Mouse (Mus musculus): ENCODE data around the gene Wasf3. TPM values are rescaled to one million over a fixed set of nuclear protein-coding genes. Genes with fewer than 3 reads are reported as not detected.
A peak's percentile ranks its signal among the peaks of the same experiment; 100 is the strongest.

Wasf3 gene
- polyA plus RNA-seq, 1 experiment from 2014 or later, result 12.1 TPM

- H3K36me3 ChIP-seq, result no peaks in the 10 kb centered on the region
- no peaks in the 10 kb centered on the region for H3K27me3 ChIP-seq
- H3K27ac ChIP-seq, result no peak overlapping the region
- H3K4me3 ChIP-seq (replicated peaks), result no peak overlapping the region
- no peak overlapping the region for H3K4me2 ChIP-seq (replicated peaks)
- no peak overlapping the region for H3K9ac ChIP-seq (replicated peaks)
- peaks cover 5% of the 10 kb centered on the region; the same call in 1 of the 2 replicates for H3K4me1 ChIP-seq (replicated peaks)
- H3K9me3 ChIP-seq, result no peaks in the 10 kb centered on the region; the same call in 1 of the 2 replicates
- no peak for ATAC-seq
- 67% methylated on average over 11 of the region's 11 CpGs for WGBS
These were observed 17.5 kb downstream of the Wasf3 start for GRCm38 (mm10) chr5:146402311-146402710.

DNA sequence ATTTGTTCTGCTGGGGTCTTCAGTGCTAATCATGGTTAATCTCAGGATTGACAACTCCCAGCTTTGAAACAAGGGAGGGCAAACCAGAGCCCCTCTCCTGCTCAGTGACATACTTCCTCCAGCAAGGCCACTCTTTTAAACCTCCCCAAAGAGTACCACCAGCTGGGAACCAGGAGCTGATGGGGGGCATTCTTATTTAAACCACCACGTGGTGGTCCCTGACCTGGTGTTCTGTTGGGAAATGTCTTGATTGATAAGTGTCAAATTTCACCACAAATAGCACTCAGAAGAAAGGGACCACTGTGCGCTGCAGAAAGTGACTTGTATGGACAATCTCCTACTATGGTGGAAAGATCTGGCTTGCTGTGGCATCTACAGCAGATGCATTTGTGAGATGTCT is 19.1 kb downstream of the Wasf3 start:
- Histone ChIP-seq H3K27me3 (no peaks in the 10 kb centered on the region), H3K9ac (replicated peaks) (no peak overlapping the region), H3K4me2 (replicated peaks) (no peak overlapping the region), H3K27ac (no peak overlapping the region), H3K4me3 (replicated peaks) (no peak overlapping the region), H3K36me3 (no peaks in the 10 kb centered on the region), H3K9me3 (no peaks in the 10 kb centered on the region; the same call in 1 of the 2 replicates), H3K4me1 (replicated peaks) (peaks cover 11% of the 10 kb centered on the region; the same call in 1 of the 2 replicates)
- 48% methylated on average over 2 of the region's 2 CpGs for WGBS
- no peak for ATAC-seq

DNA sequence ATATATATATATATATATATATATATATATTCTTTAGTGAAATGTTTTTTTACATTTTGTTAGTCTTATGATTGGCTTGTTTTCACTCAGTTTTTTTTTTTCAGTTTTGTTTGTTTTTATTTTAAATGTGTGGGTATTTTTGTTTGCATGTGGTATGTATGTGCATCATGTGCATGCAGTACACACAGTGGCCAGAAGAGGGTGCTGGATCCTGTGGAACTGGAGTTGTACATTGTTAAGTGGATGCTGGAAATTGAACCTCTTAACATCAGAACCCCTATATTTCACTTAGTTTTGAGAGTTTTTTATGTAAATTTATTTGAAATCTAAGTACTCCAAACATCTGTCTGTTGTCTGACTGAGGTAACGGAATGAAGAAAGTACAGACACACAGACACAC is 21.3 kb downstream of the Wasf3 start:
- Histone ChIP-seq H3K9ac (replicated peaks) (no peak overlapping the region), H3K27me3 (no peaks in the 10 kb centered on the region), H3K4me1 (replicated peaks) (peaks cover 22% of the 10 kb centered on the region), H3K9me3 (no peaks in the 10 kb centered on the region), H3K4me2 (replicated peaks) (no peak overlapping the region), H3K36me3 (no peaks in the 10 kb centered on the region), H3K4me3 (replicated peaks) (no peak overlapping the region), H3K27ac (no peak overlapping the region)
- WGBS, result 94% methylated on average over 1 of the region's 1 CpGs
- no peak for ATAC-seq

- no peaks in the 10 kb centered on the region for H3K36me3 ChIP-seq
- no peaks in the 10 kb centered on the region for H3K27me3 ChIP-seq
- H3K4me3 ChIP-seq (replicated peaks), result no peak overlapping the region
- 46% methylated on average over 3 of the region's 3 CpGs for WGBS
- no peak overlapping the region for H3K4me2 ChIP-seq (replicated peaks)
- H3K4me1 ChIP-seq (replicated peaks), result peaks cover 23% of the 10 kb centered on the region
- H3K9ac ChIP-seq (replicated peaks), result no peak overlapping the region
- no peaks in the 10 kb centered on the region for H3K9me3 ChIP-seq
- H3K27ac ChIP-seq, result no peak overlapping the region
- no peak for ATAC-seq
These were observed 23.0 kb downstream of the Wasf3 start for GRCm38 (mm10) chr5:146407791-146408190.

- no peak overlapping the region for H3K4me3 ChIP-seq (replicated peaks)
- H3K4me2 ChIP-seq (replicated peaks), result no peak overlapping the region
- WGBS, result 72% methylated on average over 8 of the region's 8 CpGs
- peaks cover 28% of the 10 kb centered on the region for H3K4me1 ChIP-seq (replicated peaks)
- H3K9me3 ChIP-seq, result no peaks in the 10 kb centered on the region
- no peak for ATAC-seq
- no peak overlapping the region for H3K27ac ChIP-seq
- H3K27me3 ChIP-seq, result no peaks in the 10 kb centered on the region
- H3K9ac ChIP-seq (replicated peaks), result no peak overlapping the region
- H3K36me3 ChIP-seq, result no peaks in the 10 kb centered on the region
These were observed 23.8 kb downstream of the Wasf3 start for GRCm38 (mm10) chr5:146408604-146409003.

- H3K4me2 ChIP-seq (replicated peaks), result no peak overlapping the region
- no peak for ATAC-seq
- peaks cover 36% of the 10 kb centered on the region for H3K4me1 ChIP-seq (replicated peaks)
- H3K4me3 ChIP-seq (replicated peaks), result no peak overlapping the region
- H3K9ac ChIP-seq (replicated peaks), result no peak overlapping the region
- H3K27ac ChIP-seq, result no peak overlapping the region
- H3K36me3 ChIP-seq, result no peaks in the 10 kb centered on the region
- no peaks in the 10 kb centered on the region for H3K27me3 ChIP-seq
- no peaks in the 10 kb centered on the region for H3K9me3 ChIP-seq
- 65% methylated on average over 4 of the region's 4 CpGs for WGBS
These were observed 26.0 kb downstream of the Wasf3 start for GRCm38 (mm10) chr5:146410821-146411220.

- H3K9me3 ChIP-seq, result no peaks in the 10 kb centered on the region
- no peaks in the 10 kb centered on the region for H3K36me3 ChIP-seq
- H3K27ac ChIP-seq, result 0 out of 2 replicates have a peak overlapping the region, but pooled peaks have one; percentile 4
- H3K4me3 ChIP-seq (replicated peaks), result no peak overlapping the region
- 56% methylated on average over 15 of the region's 15 CpGs for WGBS
- H3K4me2 ChIP-seq (replicated peaks), result no peak overlapping the region
- H3K9ac ChIP-seq (replicated peaks), result no peak overlapping the region
- 0 out of 2 replicates have a peak, but pooled peaks have one; percentile 30 for ATAC-seq
- peaks cover 44% of the 10 kb centered on the region for H3K4me1 ChIP-seq (replicated peaks)
- H3K27me3 ChIP-seq, result no peaks in the 10 kb centered on the region
These were observed 28.1 kb downstream of the Wasf3 start for GRCm38 (mm10) chr5:146412743-146413430.

DNA sequence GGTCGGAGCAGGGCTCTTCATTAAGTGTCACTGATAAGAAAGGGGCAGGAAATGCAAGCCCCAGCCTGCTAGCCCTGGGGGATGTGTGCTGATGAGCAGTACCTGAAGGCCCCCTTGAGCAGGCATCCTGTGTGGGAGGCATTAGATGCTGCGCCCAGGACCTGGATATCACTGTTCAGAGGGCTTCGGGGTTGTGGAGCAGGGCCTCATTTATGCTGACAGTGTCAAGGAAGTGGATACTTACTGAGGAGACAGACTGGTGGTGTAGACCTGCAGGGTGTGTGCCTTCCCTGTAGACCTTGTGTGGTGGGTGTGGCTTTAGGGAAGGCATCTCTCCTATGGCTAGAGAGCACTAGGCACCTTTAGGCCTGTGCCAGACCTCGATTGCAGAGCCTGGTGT is 29.8 kb downstream of the Wasf3 start:
- peaks cover 39% of the 10 kb centered on the region for H3K4me1 ChIP-seq (replicated peaks)

DNA sequence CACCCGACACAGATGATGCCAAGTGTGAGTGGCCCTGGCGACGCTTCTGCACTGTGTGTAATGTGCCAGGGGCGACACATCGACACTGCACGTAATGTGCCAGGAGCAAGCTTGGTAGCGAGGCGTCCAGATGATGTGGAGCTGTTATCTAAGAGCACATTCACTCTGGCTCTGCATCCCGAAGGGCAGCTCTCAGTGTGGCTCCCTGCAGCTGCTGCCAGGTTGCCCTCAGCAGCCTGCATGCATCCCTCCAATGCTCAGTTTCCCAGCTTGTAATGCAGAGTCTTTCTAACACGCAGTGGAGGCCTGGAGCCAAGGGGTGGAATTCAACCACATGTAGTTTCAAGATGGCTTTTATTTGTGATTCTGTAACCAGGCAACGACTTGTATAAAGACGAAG is 30.4 kb downstream of the Wasf3 start:
- no peak overlapping the region for H3K4me2 ChIP-seq (replicated peaks)
- no peak for ATAC-seq
- peaks cover 37% of the 10 kb centered on the region for H3K4me1 ChIP-seq (replicated peaks)
- no peaks in the 10 kb centered on the region for H3K27me3 ChIP-seq
- H3K27ac ChIP-seq, result no peak overlapping the region
- no peaks in the 10 kb centered on the region for H3K9me3 ChIP-seq
- no peaks in the 10 kb centered on the region for H3K36me3 ChIP-seq
- no peak overlapping the region for H3K4me3 ChIP-seq (replicated peaks)
- WGBS, result 89% methylated on average over 12 of the region's 12 CpGs
- H3K9ac ChIP-seq (replicated peaks), result no peak overlapping the region

More for the DNA sequence above, 29.8 kb downstream of the Wasf3 start:
- 89% methylated on average over 4 of the region's 4 CpGs for WGBS
- H3K27ac ChIP-seq, result no peak overlapping the region
- no peak overlapping the region for H3K4me2 ChIP-seq (replicated peaks)
- no peaks in the 10 kb centered on the region for H3K36me3 ChIP-seq
- no peaks in the 10 kb centered on the region for H3K27me3 ChIP-seq
- H3K4me3 ChIP-seq (replicated peaks), result no peak overlapping the region
- no peak overlapping the region for H3K9ac ChIP-seq (replicated peaks)
- no peaks in the 10 kb centered on the region for H3K9me3 ChIP-seq
- no peak for ATAC-seq

GRCm38 (mm10) chr5:146416331-146417110 is 31.7 kb downstream of the Wasf3 start:
- Histone ChIP-seq H3K9me3 (no peaks in the 10 kb centered on the region), H3K4me3 (replicated peaks) (no peak overlapping the region), H3K4me2 (replicated peaks) (no peak overlapping the region), H3K9ac (replicated peaks) (no peak overlapping the region), H3K27ac (no peak overlapping the region), H3K4me1 (replicated peaks) (peaks cover 28% of the 10 kb centered on the region), H3K27me3 (no peaks in the 10 kb centered on the region), H3K36me3 (no peaks in the 10 kb centered on the region)
- ATAC-seq, result no peak
- WGBS, result 69% methylated on average over 20 of the region's 20 CpGs

DNA sequence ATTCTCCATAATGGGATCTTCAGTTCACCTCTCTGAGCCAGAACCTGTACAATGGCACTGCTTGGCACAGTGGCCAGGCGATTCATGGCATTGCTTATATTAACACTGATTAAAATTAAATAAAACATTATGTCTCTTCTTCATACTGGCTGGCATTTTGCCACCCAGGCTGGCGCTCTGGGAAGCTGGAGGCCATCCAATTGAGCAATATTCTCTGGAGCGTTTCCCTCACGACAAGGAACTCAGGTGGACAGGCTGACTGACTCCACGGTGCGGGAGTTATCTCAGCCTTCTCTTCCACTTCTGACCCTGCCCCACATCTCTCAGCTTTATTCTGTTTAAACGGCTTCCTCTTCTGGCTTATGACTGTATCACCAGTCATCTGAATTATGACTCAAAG is 33.3 kb downstream of the Wasf3 start:
- no peak overlapping the region for H3K27ac ChIP-seq
- ATAC-seq, result no peak
- 82% methylated on average over 7 of the region's 7 CpGs for WGBS

DNA sequence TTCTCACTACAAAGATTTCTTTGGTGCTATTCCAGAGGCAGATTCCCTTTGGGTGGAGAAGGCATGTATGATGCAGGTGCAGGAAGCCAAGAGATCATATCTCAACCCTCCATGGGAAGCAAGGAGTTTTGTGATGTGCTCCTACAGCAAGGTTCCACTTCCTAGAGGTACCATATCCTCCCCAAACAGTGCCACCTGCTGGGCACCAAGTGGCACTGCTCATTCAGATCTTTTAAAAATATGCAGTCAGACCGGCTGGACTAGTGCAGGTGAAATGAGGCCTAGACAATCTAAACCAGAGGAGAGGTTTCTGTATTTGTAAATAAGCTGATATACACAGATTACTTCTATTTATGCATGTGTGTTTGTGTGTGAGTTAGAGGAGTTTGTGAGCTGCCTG is 35.3 kb downstream of the Wasf3 start:
- Histone ChIP-seq H3K4me3 (replicated peaks) (no peak overlapping the region), H3K9ac (replicated peaks) (no peak overlapping the region), H3K9me3 (no peaks in the 10 kb centered on the region), H3K27me3 (no peaks in the 10 kb centered on the region), H3K36me3 (0 out of 2 replicates have a peak, but pooled peaks cover 2% of the 10 kb centered on the region), H3K4me2 (replicated peaks) (no peak overlapping the region), H3K27ac (no peak overlapping the region), H3K4me1 (replicated peaks) (peaks cover 14% of the 10 kb centered on the region)
- 55% methylated on average over 1 of the region's 1 CpGs for WGBS
- no peak for ATAC-seq

More for the DNA sequence above, 33.3 kb downstream of the Wasf3 start:
- Histone ChIP-seq H3K9me3 (no peaks in the 10 kb centered on the region), H3K9ac (replicated peaks) (no peak overlapping the region), H3K4me3 (replicated peaks) (no peak overlapping the region), H3K36me3 (0 out of 2 replicates have a peak, but pooled peaks cover 2% of the 10 kb centered on the region), H3K4me1 (replicated peaks) (peaks cover 22% of the 10 kb centered on the region), H3K27me3 (no peaks in the 10 kb centered on the region), H3K4me2 (replicated peaks) (no peak overlapping the region)

Measured in midbrain, embryonic 13.5 days (tissue).